Mouse (Mus musculus) heart, adult 2 months (tissue): Measurements from ENCODE around the gene Rsl1d1. TPM values are rescaled to one million over a fixed set of nuclear protein-coding genes. Genes with fewer than 3 reads are reported as not detected.

Experiments
- DNase-seq, 2 experiments: peaks; one replicate each; pipeline ENCODE4 v3.0.0; 2021
- H3K27ac ChIP-seq: fragments of 200-600 bp; 2 replicates; pipeline ENCODE4 v1.8.1; 2022
- H3K27me3 ChIP-seq: fragments of 200-500 bp; 2 replicates; pipeline ENCODE4 v1.6.1; 2012; ENCODE audit warnings: mild to moderate bottlenecking, low read length, inconsistent platforms, mixed read lengths; ENCODE audit not compliant: control insufficient read depth, insufficient read depth
- H3K36me3 ChIP-seq: fragments of 200-500 bp; 2 replicates; pipeline ENCODE4 v1.6.1; 2012; ENCODE audit warnings: low read length, inconsistent platforms; ENCODE audit not compliant: control insufficient read depth, insufficient read depth
- H3K4me1 ChIP-seq: fragments of 200-500 bp; 2 replicates; pipeline ENCODE4 v1.6.1; 2011; ENCODE audit warnings: low read length; ENCODE audit not compliant: control insufficient read depth, insufficient read depth
- H3K4me3 ChIP-seq: fragments of 200-600 bp; 2 replicates; pipeline ENCODE4 v1.8.1; 2022
- H3K79me2 ChIP-seq: fragments of 200-500 bp; replicated peaks from 2 replicates; pipeline ENCODE4 v1.6.1; 2012; ENCODE audit warnings: mild to moderate bottlenecking, inconsistent platforms, low read length, moderate library complexity, mixed read lengths; ENCODE audit not compliant: control insufficient read depth, insufficient read depth
- H3K9ac ChIP-seq: fragments of 200-500 bp; 2 replicates; pipeline ENCODE4 v1.6.1; 2012; ENCODE audit warnings: low read depth, mild to moderate bottlenecking, control low read depth, inconsistent platforms, low read length, mixed read lengths
- CTCF ChIP-seq: fragments of 200-600 bp; IDR thresholded peaks from 2 replicates; pipeline ENCODE4 v1.8.1; 2022; ENCODE audit warnings: antibody characterized with exemption, mild to moderate bottlenecking, moderate library complexity
- EP300 ChIP-seq: fragments of 200-500 bp; IDR thresholded peaks from 2 replicates; pipeline ENCODE4 v1.6.1; 2011; ENCODE audit warnings: low read depth, low read length, control low read depth; ENCODE audit not compliant: insufficient read depth
- POLR2A ChIP-seq: fragments of 200-500 bp; IDR thresholded peaks from 2 replicates; pipeline ENCODE4 v1.6.1; 2011; ENCODE audit warnings: mild to moderate bottlenecking, low read depth, low read length, control low read depth; ENCODE audit not compliant: insufficient read depth
- WGBS: fragments of 180-500 bp; shearing (Covaris S2); methylation state at CpG from one replicate; pipeline ENCODE4 v1.1.7; 2018; 5-methylcytosine and 5-hydroxymethylcytosine counted together
- intact Hi-C: fragments of 180-260 bp; cut with DNase I; formaldehyde crosslinking; loops from one replicate; pipeline ENCODE4 v1.15.1; 2025
- polyA plus RNA-seq: library from polyadenylated mRNA; depleted of rRNA; stranded (reverse); fragments of >200 nt; gene quantifications from 2 replicates; pipeline ENCODE4 v1.2.3, GENCODE M21; 2012
- total RNA-seq, 2 experiments: library from RNA; stranded (reverse); gene quantifications; 2 replicates each; pipeline ENCODE4 v1.2.3; 2021

The Rsl1d1 gene
- total and polyA plus RNA-seq, 3 experiments = 9.4 to 52.8 (median 51.6) TPM

DNA sequence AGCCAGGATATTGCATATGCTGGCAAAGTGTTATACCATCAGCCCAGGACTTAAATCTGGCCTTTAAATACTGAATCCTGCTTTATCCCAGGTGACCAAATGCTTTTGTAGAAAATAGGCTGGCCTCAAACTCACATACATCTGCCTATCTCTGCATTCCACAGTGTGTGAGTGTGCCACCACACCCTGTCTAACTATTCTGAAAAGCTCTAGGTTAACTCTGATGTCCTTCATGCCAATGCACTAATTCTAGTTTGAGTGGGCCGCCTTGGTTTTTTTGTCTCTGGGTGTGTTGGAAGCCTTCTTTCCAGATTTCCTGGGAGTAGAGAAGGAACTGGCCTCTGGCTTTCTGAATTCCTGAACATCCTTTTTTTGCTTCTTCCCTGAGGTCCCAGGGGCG lies 9.9 kb downstream of the Rsl1d1 start:
- WGBS = 89% methylated on average over 2 of the region's 2 CpGs
- peaks cover 3% of the 10 kb centered on the region; the same call in 1 of the 2 replicates for H3K36me3 ChIP-seq
- H3K79me2 ChIP-seq = no peaks in the 10 kb centered on the region
- H3K4me3 ChIP-seq = no peak overlapping the region
- no peak for DNase-seq
- intact Hi-C loops = no loop called here
- no peaks in the 10 kb centered on the region for H3K4me1 ChIP-seq
- H3K27me3 ChIP-seq = no peaks in the 10 kb centered on the region
- no peak overlapping the region for H3K27ac ChIP-seq
- TF ChIP-seq CTCF (no peak), EP300 (no peak), POLR2A (no peak)
- no peak overlapping the region for H3K9ac ChIP-seq

GRCm38 (mm10) chr16:11190150-11190549 lies 13.0 kb downstream of the Rsl1d1 start:
- no peak for TF ChIP-seq POLR2A
- no peak for TF ChIP-seq EP300
- TF ChIP-seq CTCF = no peak
- Histone ChIP-seq H3K79me2 (no peaks in the 10 kb centered on the region), H3K4me3 (no peak overlapping the region), H3K4me1 (no peaks in the 10 kb centered on the region), H3K27ac (no peak overlapping the region), H3K27me3 (no peaks in the 10 kb centered on the region), H3K9ac (no peak overlapping the region), H3K36me3 (no peaks in the 10 kb centered on the region; the same call in 1 of the 2 replicates)
- no peak for DNase-seq
- intact Hi-C loops = no loop called here
- 47% methylated on average over 7 of the region's 7 CpGs for WGBS

DNA sequence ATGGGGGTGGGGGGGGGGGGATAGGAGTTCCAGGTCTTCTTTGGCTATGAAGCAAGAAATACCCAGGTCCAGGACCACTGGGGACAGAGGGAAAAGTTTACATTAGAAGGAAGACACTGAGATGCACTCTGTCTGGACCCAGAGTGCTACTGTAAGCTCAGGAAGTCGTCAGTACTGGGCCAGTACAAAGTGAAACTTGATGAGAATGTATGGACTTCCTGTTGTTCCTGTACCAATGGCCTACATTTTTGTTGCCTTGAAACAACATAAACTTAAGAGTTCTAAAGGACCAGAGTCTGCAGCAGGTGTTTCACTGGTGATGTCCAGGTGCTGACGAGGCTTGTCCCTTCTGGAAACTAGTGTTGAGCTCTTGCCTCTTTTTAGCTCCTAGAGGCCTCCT lies 25.7 kb downstream of the Rsl1d1 start:
- intact Hi-C loops = loop anchor here (2.0 to 5.0 kb wide), 4 partner anchors 25 to 730 kb away; partner anchors contain the start of genes Cpped1, Rsl1d1 and Txndc11
- Histone ChIP-seq H3K79me2 (peaks cover 2% of the 10 kb centered on the region), H3K4me1 (peaks cover 5% of the 10 kb centered on the region), H3K27ac (no peak overlapping the region), H3K27me3 (no peaks in the 10 kb centered on the region), H3K9ac (no peak overlapping the region), H3K36me3 (no peaks in the 10 kb centered on the region), H3K4me3 (no peak overlapping the region)
- WGBS = 78% methylated on average over 2 of the region's 2 CpGs
- no peak for TF ChIP-seq POLR2A
- DNase-seq = no peak

DNA sequence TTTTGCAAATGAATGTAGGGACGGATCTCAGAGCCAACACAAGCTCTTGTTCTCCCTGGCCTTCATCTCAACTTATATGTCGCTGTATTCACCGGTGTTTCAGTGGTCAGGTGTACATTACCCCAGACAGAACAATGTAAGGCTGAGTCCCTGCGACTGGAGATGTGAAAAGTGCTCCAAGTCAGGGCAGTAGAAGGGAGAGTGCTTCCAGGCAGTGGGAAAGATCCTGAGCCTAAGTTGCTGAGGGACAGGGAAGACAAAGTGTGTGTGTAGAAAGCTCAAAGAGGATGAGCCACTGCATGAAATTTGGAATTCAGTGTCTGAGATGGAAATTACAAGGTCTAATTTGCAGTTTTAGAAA lies 26.3 kb downstream of the Rsl1d1 start:
- no peak for DNase-seq
- H3K27me3 ChIP-seq = no peaks in the 10 kb centered on the region
- peak overlapping the region; percentile 81 for H3K4me3 ChIP-seq
- H3K4me1 ChIP-seq = peaks cover 5% of the 10 kb centered on the region
- peaks cover 2% of the 10 kb centered on the region for H3K79me2 ChIP-seq
- H3K9ac ChIP-seq = peak overlapping the region; percentile 79
- 1% methylated on average over 4 of the region's 4 CpGs for WGBS
- no peaks in the 10 kb centered on the region for H3K36me3 ChIP-seq
- TF ChIP-seq CTCF = no peak
- TF ChIP-seq EP300 = no peak
- TF ChIP-seq POLR2A = no peak
- intact Hi-C loops = loop anchor here (1.0 to 5.0 kb wide), 5 partner anchors 26 to 730 kb away; partner anchors contain the start of genes Cpped1, Gspt1, Rsl1d1 and Txndc11
- peak overlapping the region; percentile 97 for H3K27ac ChIP-seq

GRCm38 (mm10) chr16:11176208-11176883 lies 26.8 kb downstream of the Rsl1d1 start, which contains the start of gene Zc3h7a:
Gene Zc3h7a (minus strand): TSS chr16:11176393.
- Histone ChIP-seq H3K79me2 (peaks cover 2% of the 10 kb centered on the region), H3K36me3 (no peaks in the 10 kb centered on the region), H3K27me3 (no peaks in the 10 kb centered on the region), H3K4me3 (peak within 1 kb of the TSS; percentile 81), H3K27ac (peak within 1 kb of the TSS; percentile 97), H3K4me1 (peaks cover 5% of the 10 kb centered on the region), H3K9ac (peak within 1 kb of the TSS; percentile 91)
- DNase-seq = peak; percentile 93 to 95
- under 1% methylated on average over 52 of the region's 57 CpGs for WGBS
- intact Hi-C loops = loop anchor here (1.0 to 5.0 kb wide), 5 partner anchors 26 to 731 kb away; partner anchors contain the start of genes Cpped1, Gspt1, Rsl1d1 and Txndc11
- no peak; the same call in none of the 2 replicates for TF ChIP-seq CTCF
- TF ChIP-seq POLR2A = peak; percentile 87
- TF ChIP-seq EP300 = peak; percentile 55
